In genomic region chr15:101193971-101194370, GRCm38 (mm10) we compare ENCODE assay signal across 14 mouse cellular contexts.
"Had no signal": no experiment of that assay in that cellular context is flagged by ENCODE, and none has a peak within 500 bp of the region (broad histone marks: within the 10 kb centered on the region; RNA-seq: fewer than 3 reads in every experiment).

No protein-coding gene starts in this region.

- H3K4me2 ChIP-seq: limb, embryonic 15.5 days; liver, embryonic 15.5 days; lung, embryonic 14.5 days; midbrain, embryonic 11.5 days; stomach, embryonic 15.5 days had no signal

- H3K27me3 ChIP-seq: limb, embryonic 15.5 days; liver, embryonic 15.5 days; megakaryocyte, embryonic 14.5 days; stomach, embryonic 15.5 days had no signal

- H3K4me3 ChIP-seq: limb, embryonic 15.5 days; liver, embryonic 15.5 days; megakaryocyte, embryonic 14.5 days; stomach, embryonic 15.5 days had no signal

- H3K9me3 ChIP-seq: limb, embryonic 15.5 days; liver, embryonic 15.5 days; megakaryocyte, embryonic 14.5 days; stomach, embryonic 15.5 days had no signal

- H3K9ac ChIP-seq: limb, embryonic 15.5 days; liver, embryonic 15.5 days; lung, embryonic 14.5 days; stomach, embryonic 15.5 days had no signal

- H3K27ac ChIP-seq: limb, embryonic 15.5 days; liver, embryonic 15.5 days; macrophage had no signal

- DNase-seq: kidney, adult 8-10 months; layer of hippocampus, adult 9-11 months; layer of hippocampus, postnatal 36 days; lung, embryonic 14.5 days; lung, postnatal 14 days; right cerebral cortex, postnatal 14 days; thymus, adult 2 months; thymus, postnatal 25 days had no signal
